Mouse (Mus musculus) embryo, embryonic 10.5 days (tissue): Measurements from ENCODE around the gene Sash3.
"Not testable (repeated sequence)": the region's sequence is repeated elsewhere in the genome, so short reads cannot be mapped to it uniquely, and the experiment has no call there.

Experiments used
- DNase-seq: peaks from one replicate; pipeline ENCODE4 v3.0.0-alpha.2; 2015; ENCODE audit warnings: low spot score

The Sash3 gene

DNA sequence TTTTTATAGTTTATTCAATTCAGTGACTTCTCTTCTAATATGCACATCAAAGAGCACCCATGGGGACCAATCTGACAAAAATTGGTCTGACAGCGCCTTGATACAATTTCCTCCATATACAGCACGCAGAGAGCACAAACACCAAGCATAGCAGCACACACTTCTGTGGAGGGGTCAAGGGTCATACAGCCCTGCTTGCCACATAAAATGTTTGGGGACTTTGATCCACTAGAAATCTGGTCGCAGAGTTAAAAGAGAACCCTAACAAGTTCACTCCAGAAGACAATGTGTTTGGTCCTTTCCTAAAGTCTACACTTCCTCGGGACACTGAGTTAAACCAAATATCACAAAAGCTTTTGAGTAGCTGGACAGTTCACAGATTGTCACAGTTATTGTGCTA lies 56.8 kb downstream of the Sash3 start:
- DNase-seq: no peak

DNA sequence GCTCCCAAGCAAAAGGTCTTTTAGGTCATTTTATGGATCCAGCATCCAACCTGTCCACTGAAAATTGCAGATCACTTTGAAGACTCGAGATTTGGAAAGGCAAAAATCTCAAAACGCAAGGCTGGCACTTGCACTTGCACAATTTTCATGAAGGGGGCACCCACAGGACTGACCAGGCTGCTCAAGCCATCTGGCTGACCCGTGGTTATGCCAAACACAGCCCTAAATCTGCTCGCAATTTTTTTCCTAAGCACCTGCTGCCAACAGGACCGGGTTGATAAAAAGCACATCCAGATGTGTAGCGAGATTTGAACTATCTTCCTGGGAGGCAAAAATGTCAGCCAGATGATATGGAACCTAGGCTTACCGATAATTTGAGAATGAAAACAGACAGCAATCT lies 57.5 kb downstream of the Sash3 start:
- no peak for DNase-seq

DNA sequence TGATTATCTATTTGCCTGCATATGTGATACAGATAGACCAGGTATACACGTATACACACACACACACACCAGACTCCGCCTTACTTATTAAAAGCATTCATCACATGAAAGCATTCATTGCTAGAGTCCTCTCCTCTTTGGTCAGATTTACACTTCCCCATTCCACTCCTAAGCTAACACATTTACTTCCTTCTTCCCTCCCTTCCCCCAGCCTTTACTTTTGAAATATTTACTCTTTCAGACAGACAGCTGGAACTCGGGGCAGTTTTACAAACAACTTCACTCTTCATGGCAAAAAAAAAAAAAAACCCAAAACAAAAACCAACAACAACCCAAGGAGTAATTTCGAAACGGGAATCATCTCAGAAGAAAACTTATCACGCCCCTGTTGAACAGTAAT lies 58.2 kb downstream of the Sash3 start:
- no peak for DNase-seq

DNA sequence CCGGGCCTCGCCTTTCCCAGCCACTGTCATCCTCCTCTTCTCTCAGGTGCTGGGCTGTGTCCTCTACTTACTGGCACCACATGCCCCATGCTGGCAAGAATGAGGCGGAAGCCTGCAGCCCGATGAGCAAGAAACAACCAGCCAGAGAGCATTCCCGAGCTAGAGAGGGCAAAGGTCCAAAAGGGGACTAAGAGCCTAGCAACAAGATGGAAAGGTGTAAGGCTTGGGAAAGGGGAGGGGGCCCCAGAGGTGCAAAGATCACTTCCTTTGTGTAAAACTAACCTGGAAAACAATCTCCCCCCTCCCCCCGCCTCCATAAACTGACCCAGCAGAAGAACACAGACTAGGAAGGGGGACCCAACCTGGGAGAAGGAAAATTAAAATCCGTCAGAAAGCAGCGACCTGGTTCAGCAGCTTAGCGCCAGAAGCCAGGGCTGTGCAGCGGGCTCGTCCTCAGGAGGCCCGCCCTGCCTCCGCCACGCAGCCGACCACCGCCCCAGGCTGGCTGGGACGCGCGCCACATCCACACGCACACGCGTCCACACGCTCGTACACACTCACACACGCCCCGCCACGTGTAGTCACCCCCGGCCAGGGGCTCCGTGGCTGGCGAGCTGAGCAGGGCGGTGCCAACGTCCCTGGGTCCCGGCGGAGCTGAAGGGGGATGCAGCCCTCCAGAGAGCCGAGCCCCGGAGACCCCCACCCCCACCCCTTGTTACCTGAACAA lies 61.7 kb downstream of the Sash3 start:
- peak; percentile 27 for DNase-seq

DNA sequence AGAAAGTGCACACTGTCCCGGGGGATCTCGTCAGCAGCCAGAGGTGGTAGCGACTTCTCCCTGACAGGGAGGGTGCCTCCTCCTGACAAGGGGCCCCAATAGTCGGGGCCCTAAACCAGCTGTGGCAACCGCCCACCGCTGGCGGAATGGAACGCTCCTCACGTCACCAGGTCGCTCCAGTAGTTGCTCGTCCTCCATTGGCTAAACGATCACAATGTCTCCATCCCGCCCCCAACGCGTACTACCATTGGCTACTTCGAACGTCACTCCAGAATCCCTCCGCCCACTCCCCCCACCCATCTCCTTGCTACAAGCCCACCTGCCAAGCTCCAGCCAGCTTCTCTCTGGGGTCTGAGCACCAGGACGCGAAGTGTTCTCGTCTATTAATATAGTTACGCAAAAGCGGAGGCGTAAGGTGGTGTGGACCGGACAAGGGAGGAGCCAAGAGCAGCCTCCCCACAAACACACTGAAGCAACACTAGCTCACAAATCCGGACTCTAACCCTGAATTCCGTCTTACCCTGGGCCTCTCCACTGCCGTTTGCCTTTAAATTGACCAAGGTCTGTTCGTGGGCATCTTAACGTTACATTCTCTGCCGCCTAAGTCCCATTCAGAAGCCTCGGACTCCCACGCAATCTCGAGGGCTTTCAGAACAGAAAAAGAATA lies 62.4 kb downstream of the Sash3 start, which contains the start of gene Zdhhc9:
Zdhhc9 (minus strand) TSS at position 360 of the 667 bp plus-strand sequence.
- peak; percentile 91 for DNase-seq

DNA sequence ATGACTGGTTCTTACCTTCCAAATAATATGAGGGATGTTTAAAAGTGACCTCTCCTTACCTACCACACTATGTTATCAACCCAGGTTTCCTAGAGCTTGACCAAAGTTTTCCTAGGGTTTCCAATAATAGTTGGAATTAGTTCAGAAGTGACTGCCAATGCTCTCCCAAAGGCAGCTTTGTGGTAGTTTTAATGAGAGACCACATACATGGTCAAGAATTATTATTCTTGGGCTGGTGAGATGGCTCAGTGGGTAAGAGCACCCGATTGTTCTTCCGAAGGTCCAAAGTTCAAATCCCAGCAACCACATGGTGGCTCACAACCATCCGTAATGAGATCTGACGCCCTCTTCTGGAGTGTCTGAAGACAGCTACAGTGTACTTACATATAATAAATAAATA lies 63.5 kb downstream of the Sash3 start:
- not testable (repeated sequence) for DNase-seq
